Mouse (Mus musculus) bone marrow macrophage, adult 2 months (primary cell): ENCODE data around the gene Igsf3. TPM values are rescaled to one million over a fixed set of nuclear protein-coding genes. Genes with fewer than 3 reads are reported as not detected.

Source experiments
- H3K27ac ChIP-seq: 2 replicates; pipeline ENCODE4 v1.5.1; 2012; ENCODE audit warnings: low read depth, low read length; ENCODE audit not compliant: insufficient read depth
- H3K4me1 ChIP-seq: 2 replicates; pipeline ENCODE4 v1.6.1; 2012; ENCODE audit warnings: low read length; ENCODE audit not compliant: control insufficient read depth, insufficient read depth
- H3K4me3 ChIP-seq: 2 replicates; pipeline ENCODE4 v1.5.1; 2012; ENCODE audit warnings: mild to moderate bottlenecking, low read length, moderate library complexity; ENCODE audit not compliant: insufficient read depth
- CTCF ChIP-seq: IDR thresholded peaks from 2 replicates; pipeline ENCODE4 v1.5.1; 2012; ENCODE audit warnings: low read depth, mild to moderate bottlenecking, low read length, moderate library complexity
- POLR2A ChIP-seq: IDR thresholded peaks from 2 replicates; pipeline ENCODE4 v1.6.1; 2012; ENCODE audit warnings: mild to moderate bottlenecking, low read depth, low read length, borderline replicate concordance
- polyA plus RNA-seq: library from polyadenylated mRNA; stranded (reverse); fragments of >200 nt; gene quantifications from 2 replicates; pipeline ENCODE4 v1.2.4, GENCODE M21; 2012; ENCODE audit not compliant: missing spikeins, insufficient read depth, insufficient read length

Igsf3 gene
- polyA plus RNA-seq, 1 experiment = not detected

DNA sequence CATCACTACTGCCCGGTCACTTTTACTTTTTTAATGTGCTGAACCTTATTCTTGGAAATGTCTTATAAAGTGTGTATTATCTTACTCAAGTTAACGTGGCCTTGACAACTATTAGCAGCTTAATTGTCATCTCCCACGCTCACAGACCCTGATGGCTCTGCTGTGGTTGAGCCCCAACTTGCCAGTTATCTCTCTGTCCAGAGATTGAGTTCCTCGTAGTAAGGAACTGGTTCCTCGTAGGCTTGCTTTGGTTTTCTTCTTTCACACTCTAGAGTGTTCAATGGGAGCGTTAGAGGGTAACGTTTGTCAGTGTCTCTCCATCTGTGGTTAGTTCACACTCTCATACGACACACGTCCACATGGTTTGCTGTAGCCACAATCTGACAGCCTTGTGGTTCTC is 92.8 kb downstream of the Igsf3 start:
- Histone ChIP-seq H3K4me3 (no peak overlapping the region), H3K4me1 (no peaks in the 10 kb centered on the region), H3K27ac (no peak overlapping the region)
- TF ChIP-seq POLR2A = no peak
- no peak for TF ChIP-seq CTCF

DNA sequence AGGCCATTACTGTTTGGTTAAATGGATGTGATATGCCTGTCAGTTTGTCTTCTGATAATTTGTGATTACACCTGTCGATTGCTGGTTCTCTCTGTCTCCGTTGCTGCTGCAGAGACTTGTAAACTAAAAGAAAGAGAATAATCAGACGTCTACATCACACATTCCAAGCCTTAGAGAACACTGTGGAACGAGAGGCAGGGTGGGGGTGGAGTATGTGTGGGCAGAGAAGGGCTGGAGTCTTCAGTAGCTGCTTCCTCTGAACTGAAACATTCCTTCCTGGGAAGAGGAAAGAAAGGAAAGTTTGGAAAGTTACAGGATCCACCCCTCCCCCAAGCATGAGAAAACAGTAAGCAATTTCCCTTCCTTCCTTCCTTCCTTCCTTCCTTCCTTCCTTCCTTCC is 95.0 kb downstream of the Igsf3 start:
- no peak overlapping the region for H3K4me3 ChIP-seq
- no peaks in the 10 kb centered on the region for H3K4me1 ChIP-seq
- no peak for TF ChIP-seq POLR2A
- TF ChIP-seq CTCF = no peak
- H3K27ac ChIP-seq = no peak overlapping the region

DNA sequence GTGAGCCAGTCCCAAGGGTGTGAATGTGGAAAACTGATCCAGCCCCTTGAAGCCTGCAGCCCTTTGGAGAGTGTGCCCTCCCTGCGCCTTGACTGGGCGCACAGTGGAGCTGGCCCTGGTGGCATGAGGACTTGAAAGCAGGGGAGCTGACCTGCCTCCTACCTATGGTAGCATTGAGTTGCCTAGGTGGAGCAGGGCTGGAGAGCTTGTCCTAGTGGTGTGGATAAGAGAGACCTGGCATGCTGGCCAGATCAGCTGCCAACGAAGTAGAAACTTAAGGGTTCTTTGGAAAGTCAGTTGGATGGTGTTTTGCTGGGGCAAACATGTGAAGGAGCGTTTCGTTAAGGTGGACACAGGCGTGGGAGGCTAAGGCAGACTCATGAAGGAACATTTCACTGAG is 105.1 kb downstream of the Igsf3 start:
- TF ChIP-seq CTCF (no peak), POLR2A (no peak)
- Histone ChIP-seq H3K4me1 (no peaks in the 10 kb centered on the region), H3K4me3 (no peak overlapping the region), H3K27ac (no peak overlapping the region)

DNA sequence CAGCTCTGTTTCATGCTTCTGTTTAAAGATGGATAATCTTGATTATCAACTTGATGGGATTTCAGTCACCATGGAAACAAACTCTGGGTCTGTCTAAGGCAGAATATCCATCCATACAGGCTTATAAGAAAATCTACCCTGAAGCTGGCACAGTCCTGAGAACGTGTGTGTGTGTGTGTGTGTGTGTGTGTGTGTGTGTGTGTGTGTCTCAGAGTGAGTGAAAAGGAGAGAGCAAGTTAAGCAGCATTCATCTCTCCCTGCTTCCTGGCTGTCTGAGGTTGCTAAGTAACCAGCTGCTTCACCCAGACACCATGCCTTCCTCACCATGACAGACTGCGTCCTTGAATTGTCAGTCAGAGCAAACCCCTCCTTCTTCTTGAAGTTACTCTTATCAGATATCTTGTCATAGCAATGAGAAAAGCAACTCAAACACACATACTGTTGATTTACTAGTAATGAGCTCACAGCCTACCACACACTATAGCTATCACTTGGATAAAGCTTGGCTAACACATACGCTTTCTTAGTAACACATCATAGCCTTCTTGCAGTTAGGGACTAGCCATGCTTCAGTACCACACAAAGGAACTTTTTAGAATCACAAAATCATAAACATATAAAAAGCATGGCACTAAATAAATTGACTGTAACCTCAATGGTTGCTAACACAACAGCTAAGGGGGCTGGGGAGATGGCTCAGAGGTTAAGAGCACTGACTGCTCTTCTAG is 106.5 kb downstream of the Igsf3 start:
- H3K4me3 ChIP-seq = no peak overlapping the region
- H3K4me1 ChIP-seq = no peaks in the 10 kb centered on the region
- TF ChIP-seq CTCF (no peak), POLR2A (no peak)
- no peak overlapping the region for H3K27ac ChIP-seq

DNA sequence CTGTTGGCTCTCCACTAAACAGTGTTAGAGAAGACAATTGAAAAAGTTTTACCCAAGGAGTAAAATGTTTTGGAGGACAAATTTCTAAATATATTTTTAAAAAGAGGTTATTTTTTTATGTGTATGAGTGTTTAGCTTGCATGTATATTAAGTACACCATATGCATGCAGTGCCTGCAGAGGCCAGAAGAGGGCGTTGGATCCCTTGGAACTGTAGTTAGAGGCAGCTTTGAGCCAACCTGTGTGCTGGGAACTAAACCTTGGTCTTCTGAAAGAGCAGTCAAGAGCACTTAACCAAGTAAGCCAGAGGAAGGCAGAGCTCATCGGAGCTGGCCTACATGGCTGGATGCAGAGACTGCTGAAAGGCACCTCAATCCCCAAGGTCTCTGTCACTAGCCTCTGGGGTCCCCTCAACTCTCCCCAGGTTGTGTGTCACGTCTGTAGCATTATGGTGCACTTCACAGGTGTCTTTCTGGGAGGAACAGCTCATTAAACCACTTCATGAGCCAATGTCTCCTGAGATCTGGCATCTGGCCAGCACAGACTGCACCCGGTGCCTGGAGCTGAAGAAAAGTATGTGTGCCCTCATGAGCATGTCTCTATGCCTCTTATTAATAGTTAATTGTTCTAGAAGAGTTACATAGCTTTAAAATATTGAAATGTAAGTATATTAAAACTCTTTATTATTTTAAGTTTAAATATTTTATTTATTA is 109.3 kb downstream of the Igsf3 start:
- Histone ChIP-seq H3K27ac (no peak overlapping the region), H3K4me1 (no peaks in the 10 kb centered on the region), H3K4me3 (no peak overlapping the region)
- TF ChIP-seq POLR2A (no peak), CTCF (no peak)

GRCm38 (mm10) chr3:101487436-101487835 is 110.6 kb downstream of the Igsf3 start:
- no peak overlapping the region for H3K27ac ChIP-seq
- no peak for TF ChIP-seq CTCF
- TF ChIP-seq POLR2A = no peak
- H3K4me1 ChIP-seq = no peaks in the 10 kb centered on the region

GRCm38 (mm10) chr3:101488204-101488603 is 111.3 kb downstream of the Igsf3 start:
- no peak for TF ChIP-seq POLR2A
- TF ChIP-seq CTCF = no peak
- Histone ChIP-seq H3K4me1 (no peaks in the 10 kb centered on the region), H3K27ac (no peak overlapping the region), H3K4me3 (no peak overlapping the region)

More at GRCm38 (mm10) chr3:101487436-101487835, 110.6 kb downstream of the Igsf3 start:
- no peak overlapping the region for H3K4me3 ChIP-seq

DNA sequence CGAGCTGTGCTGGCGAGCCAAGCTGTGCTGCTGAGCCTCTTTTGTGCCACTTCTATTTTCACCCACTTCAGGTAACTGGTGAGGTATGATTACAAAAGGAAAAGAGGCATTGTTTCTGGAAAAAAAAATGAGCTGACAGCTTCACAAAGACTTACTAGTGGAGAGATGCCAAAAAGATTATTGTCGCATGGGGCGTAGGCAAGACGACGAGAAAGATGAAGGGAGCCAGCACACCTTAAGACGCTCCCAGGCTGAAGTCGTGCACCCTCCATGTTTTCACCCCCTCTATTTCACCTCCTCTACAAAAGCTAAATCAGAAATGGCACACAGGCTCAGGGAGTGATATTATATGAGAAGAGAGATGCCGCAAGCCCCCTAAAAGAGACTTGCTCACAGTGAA is 113.6 kb downstream of the Igsf3 start:
- TF ChIP-seq POLR2A (no peak), CTCF (no peak)
- no peak overlapping the region for H3K4me3 ChIP-seq
- no peak overlapping the region for H3K27ac ChIP-seq
- 0 out of 2 replicates have a peak, but pooled peaks cover 3% of the 10 kb centered on the region for H3K4me1 ChIP-seq

DNA sequence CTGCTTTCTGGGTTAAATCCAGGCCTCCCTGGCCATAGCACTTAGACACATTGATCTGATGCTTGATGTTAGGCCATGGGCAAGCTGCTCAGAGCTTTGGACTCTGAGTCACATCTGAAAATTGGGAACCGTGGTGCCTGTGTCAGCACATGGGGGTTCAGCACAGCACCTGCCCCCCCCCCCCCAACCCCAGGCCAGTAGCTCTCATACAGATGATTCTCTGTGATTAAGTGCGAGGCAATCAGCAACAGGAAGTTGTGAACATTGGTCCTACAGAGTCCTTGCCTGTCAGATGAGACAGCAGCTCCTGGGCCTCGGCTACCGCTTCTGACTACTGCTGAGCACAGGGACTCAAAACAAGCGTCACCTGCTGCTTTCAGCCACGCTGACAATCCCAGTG is 116.0 kb downstream of the Igsf3 start:
- no peak overlapping the region for H3K4me3 ChIP-seq
- TF ChIP-seq POLR2A (no peak), CTCF (no peak)

GRCm38 (mm10) chr3:101493937-101494459 is 117.1 kb downstream of the Igsf3 start:
- TF ChIP-seq CTCF (peak; percentile 71), POLR2A (no peak)
- H3K4me1 ChIP-seq = 0 out of 2 replicates have a peak, but pooled peaks cover 3% of the 10 kb centered on the region
- no peak overlapping the region for H3K27ac ChIP-seq
- H3K4me3 ChIP-seq = peak overlapping the region; percentile 18; the same call in 1 of the 2 replicates

More for the DNA sequence above, 116.0 kb downstream of the Igsf3 start:
- H3K27ac ChIP-seq = no peak overlapping the region
- 0 out of 2 replicates have a peak, but pooled peaks cover 3% of the 10 kb centered on the region for H3K4me1 ChIP-seq
